Mouse (Mus musculus) left cerebral cortex, postnatal 25 days (tissue): ENCODE results near the gene Sned1. TPM values are rescaled to one million over a fixed set of nuclear protein-coding genes. Genes with fewer than 3 reads are reported as not detected.
"Not testable (repeated sequence)": the region's sequence is repeated elsewhere in the genome, so short reads cannot be mapped to it uniquely, and the experiment has no call there.

Source experiments
- DNase-seq, 2 experiments: peaks; one replicate each; pipeline ENCODE4 v3.0.0; 2022; ENCODE audit warnings: low spot score in 2 of 2, mixed read lengths in 1 of 2
- intact Hi-C: fragments of 180-260 bp; cut with DNase I; formaldehyde crosslinking; loops from one replicate; pipeline ENCODE4 v1.15.1; 2025
- microRNA-seq, 2 experiments: library from miRNA; unstranded; fragments of <30 nt; microRNA quantifications; one replicate each; pipeline ENCODE4 v1.2.0; 2022
- total RNA-seq, 2 experiments: library from RNA; stranded (reverse); gene quantifications; 2 replicates each; pipeline ENCODE4 v1.2.3; 2021

Sned1 gene
- total RNA-seq, 2 experiments from 2014 or later, result 6.1 to 6.9 TPM

- intact Hi-C loops, result no loop called here
- DNase-seq, result no peak
These were observed 56.4 kb downstream of the Sned1 start for GRCm38 (mm10) chr1:93292006-93292405.

- intact Hi-C loops, DNase-seq: not testable (repeated sequence)
These were observed 58.9 kb downstream of the Sned1 start for GRCm38 (mm10) chr1:93294491-93294890.

- DNase-seq, result no peak
- intact Hi-C loops, result no loop called here
These were observed 64.2 kb downstream of the Sned1 start for GRCm38 (mm10) chr1:93299791-93300190.

- intact Hi-C loops, result no loop called here
- no peak for DNase-seq
These were observed 64.9 kb downstream of the Sned1 start for GRCm38 (mm10) chr1:93300578-93300977.

GRCm38 (mm10) chr1:93305581-93306337, 70.1 kb downstream of the Sned1 start, which contains the start of gene Mterf4:
Mterf4 (minus strand) TSS chr1:93305915.
- peak; percentile 82 to 84 for DNase-seq
- intact Hi-C loops, result loop anchor here (5.0 kb wide), 1 partner anchor 133 kb away; no protein-coding TSS in a partner anchor

- no peak for DNase-seq
- intact Hi-C loops, result no loop called here
These were observed 88.3 kb downstream of the Sned1 start for GRCm38 (mm10) chr1:93323973-93324372.

- intact Hi-C loops, result no loop called here
- DNase-seq, result no peak
These were observed 90.8 kb downstream of the Sned1 start for GRCm38 (mm10) chr1:93326446-93326845.

- no peak for DNase-seq
- intact Hi-C loops, result no loop called here
These were observed 99.0 kb downstream of the Sned1 start for GRCm38 (mm10) chr1:93334621-93335020.

- DNase-seq, result peak; percentile 93 to 98
- intact Hi-C loops, result loop anchor here (2.0 kb wide), 1 partner anchor 136 kb away; the partner anchor contains the start of gene Hdlbp
These were observed 107.2 kb downstream of the Sned1 start, which contains the start of the genes Ppp1r7 and Pask for GRCm38 (mm10) chr1:93342648-93343503. Ppp1r7 (plus strand) TSS chr1:93342854. Pask (minus strand) TSS chr1:93343482.

GRCm38 (mm10) chr1:93343504-93344047, 107.9 kb downstream of the Sned1 start:
- intact Hi-C loops, result loop anchor here (2.0 kb wide), 1 partner anchor 135 kb away; the partner anchor contains the start of gene Hdlbp

GRCm38 (mm10) chr1:93347176-93347575, 111.5 kb downstream of the Sned1 start:
- DNase-seq, result peak in 1 of 2 experiments; percentile 47
- intact Hi-C loops, result no loop called here

More at GRCm38 (mm10) chr1:93343504-93344047, 107.9 kb downstream of the Sned1 start:
- peak; percentile 95 to 98 for DNase-seq

GRCm38 (mm10) chr1:93349701-93350100, 114.1 kb downstream of the Sned1 start:
- intact Hi-C loops, result loop anchor here (5.0 kb wide), 1 partner anchor 153 kb away; no protein-coding TSS in a partner anchor
- DNase-seq, result peak; percentile 9 to 63

Small RNAs within 50 kb of the gene (microRNA-seq; reads per million reads assigned to microRNA genes)
- gene Mir6901 (0 reads per million in 2 experiments), gene Mir6902 (0 reads per million in 2 experiments)

Other genes starting within 250 kb of the Sned1 start
- gene Aqp12, start 229.5 kb upstream of the Sned1 start, total RNA-seq, result not detected
- gene Kif1a, start 133.9 kb upstream of the Sned1 start, total RNA-seq, result 100 to 1,000 TPM; 724 to 739 TPM
- not detected for gene Agxt, start 100.6 kb upstream of the Sned1 start, total RNA-seq
- gene 2310007B03Rik, start 74.9 kb upstream of the Sned1 start, total RNA-seq, result not detected
- under 1 TPM; 0.07 to 0.09 TPM for gene Crocc2, start 67.1 kb upstream of the Sned1 start, total RNA-seq
- gene Mterf4, start 70.1 kb downstream of the Sned1 start, total RNA-seq, result 10 to 100 TPM; 20.4 to 23.3 TPM
- gene Ppp1r7, start 107.0 kb downstream of the Sned1 start, total RNA-seq, result 10 to 100 TPM; 81.1 to 84.7 TPM
- 1 to 10 TPM; 3.9 to 9.4 TPM for gene Pask, start 107.6 kb downstream of the Sned1 start, total RNA-seq
- gene Ano7, start 138.1 kb downstream of the Sned1 start, total RNA-seq, result under 1 TPM in 1 of 2 experiments, not detected in 1; 0.14 TPM
- 100 to 1,000 TPM; 162 to 171 TPM for gene Hdlbp, start 243.0 kb downstream of the Sned1 start, total RNA-seq